Mouse (Mus musculus) liver, adult 2 months (tissue): Measurements from ENCODE around the gene Tspyl1. TPM values are rescaled to one million over a fixed set of nuclear protein-coding genes. Genes with fewer than 3 reads are reported as not detected.

Experiments
- DNase-seq: peaks from one replicate; pipeline ENCODE4 v3.0.0-alpha.2; 2011; ENCODE audit warnings: low read depth, low spot score; ENCODE audit errors: extremely low read depth
- H3K27ac ChIP-seq: fragments of 200-500 bp; replicated peaks from 2 replicates; pipeline ENCODE4 v1.5.1; 2012; ENCODE audit warnings: low read depth, mild to moderate bottlenecking, control low read depth, inconsistent platforms, low read length; ENCODE audit not compliant: insufficient read depth
- H3K27me3 ChIP-seq: fragments of 200-500 bp; 2 replicates; pipeline ENCODE4 v1.6.1; 2012; ENCODE audit warnings: mild to moderate bottlenecking, moderate library complexity, low read length, inconsistent platforms; ENCODE audit not compliant: control insufficient read depth, insufficient read depth
- H3K36me3 ChIP-seq: fragments of 200-500 bp; 2 replicates; pipeline ENCODE4 v1.6.1; 2012; ENCODE audit warnings: low read length, inconsistent platforms; ENCODE audit not compliant: control insufficient read depth, insufficient read depth
- H3K4me1 ChIP-seq: fragments of 200-500 bp; 2 replicates; pipeline ENCODE4 v1.6.1; 2011; ENCODE audit warnings: low read length; ENCODE audit not compliant: control insufficient read depth, insufficient read depth
- H3K4me3 ChIP-seq: fragments of 200-500 bp; 2 replicates; pipeline ENCODE4 v1.5.1; 2011; ENCODE audit warnings: low read depth, mild to moderate bottlenecking, control low read depth, low read length, moderate library complexity; ENCODE audit not compliant: insufficient read depth
- H3K79me2 ChIP-seq: fragments of 200-500 bp; 2 replicates; pipeline ENCODE4 v1.6.1; 2012; ENCODE audit warnings: inconsistent platforms, mild to moderate bottlenecking, low read length, moderate library complexity; ENCODE audit not compliant: control insufficient read depth, insufficient read depth
- H3K9ac ChIP-seq: fragments of 200-500 bp; 2 replicates; pipeline ENCODE4 v1.6.1; 2012; ENCODE audit warnings: low read depth, mild to moderate bottlenecking, control low read depth, inconsistent platforms, low read length
- CTCF ChIP-seq: fragments of 200-500 bp; IDR thresholded peaks from 2 replicates; pipeline ENCODE4 v1.5.1; 2011; ENCODE audit warnings: low read depth, low read length, control low read depth
- POLR2A ChIP-seq: fragments of 200-500 bp; IDR thresholded peaks from 2 replicates; pipeline ENCODE4 v1.6.1; 2011; ENCODE audit warnings: low read length, control low read depth; ENCODE audit not compliant: insufficient read depth; ENCODE audit errors: extremely low read depth
- WGBS: fragments of 180-500 bp; shearing (Covaris S2); methylation state at CpG from one replicate; pipeline ENCODE4 v1.1.7; 2018; 5-methylcytosine and 5-hydroxymethylcytosine counted together
- polyA plus RNA-seq: library from polyadenylated mRNA; depleted of rRNA; stranded (reverse); fragments of >200 nt; gene quantifications from 2 replicates; pipeline ENCODE4 v1.2.3, GENCODE M21; 2012; rRNA removed
- total RNA-seq: library from RNA; depleted of rRNA; stranded (reverse); fragments of >200 nt; gene quantifications from 2 replicates; pipeline ENCODE4 v1.2.3, GENCODE M21; 2014; rRNA removed

Tspyl1 gene
- total and polyA plus RNA-seq, 2 experiments: 12.9 to 13.1 TPM

DNA sequence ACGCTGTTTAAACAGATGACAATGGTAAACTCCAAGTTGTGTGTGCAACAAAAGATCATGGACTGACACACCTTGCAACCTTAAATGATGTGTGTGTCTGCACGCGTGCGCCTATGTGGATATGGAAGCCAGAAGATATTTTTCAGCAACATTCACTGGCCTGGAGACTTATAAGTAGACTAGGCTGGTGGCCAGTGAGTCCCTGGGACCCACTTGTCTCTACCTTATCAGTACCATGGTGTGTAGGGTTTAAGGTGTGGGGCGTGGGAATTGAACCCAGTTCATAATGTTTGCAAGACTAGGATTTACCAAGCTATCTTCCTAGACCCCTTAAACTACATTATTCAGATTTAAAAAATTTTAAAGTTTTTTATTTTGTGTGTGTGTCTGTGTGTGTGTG, 45.2 kb downstream of the Tspyl1 start:
- WGBS: 61% methylated on average over 5 of the region's 5 CpGs
- no peaks in the 10 kb centered on the region for H3K27me3 ChIP-seq
- H3K27ac ChIP-seq: no peak overlapping the region
- DNase-seq: no peak
- no peak overlapping the region for H3K9ac ChIP-seq
- no peak overlapping the region for H3K4me3 ChIP-seq
- peaks cover 12% of the 10 kb centered on the region for H3K36me3 ChIP-seq
- no peaks in the 10 kb centered on the region for H3K79me2 ChIP-seq
- no peaks in the 10 kb centered on the region for H3K4me1 ChIP-seq
- TF ChIP-seq CTCF (no peak), POLR2A (no peak)

DNA sequence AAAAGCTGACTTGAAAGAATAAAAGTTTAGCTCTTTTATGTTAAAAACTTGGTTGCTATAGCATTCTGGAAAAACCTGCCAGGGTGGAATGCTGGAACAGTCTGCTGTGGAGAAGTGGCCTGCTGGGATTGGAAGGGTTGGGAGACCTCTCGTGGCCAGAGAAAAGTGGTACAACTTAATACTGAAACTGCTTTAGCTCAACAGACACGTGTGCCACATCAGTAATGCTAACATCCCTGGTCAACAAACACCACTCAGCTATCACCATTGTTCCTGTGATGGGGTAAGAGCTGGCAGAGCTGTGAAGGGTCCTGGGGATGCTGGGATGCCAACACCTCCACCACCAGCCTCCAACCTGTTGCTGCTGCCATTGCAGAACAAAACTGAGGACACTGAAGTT, 46.3 kb downstream of the Tspyl1 start:
- DNase-seq: peak; percentile 27
- WGBS: 9% methylated on average over 2 of the region's 2 CpGs

More for the DNA sequence above, 46.3 kb downstream of the Tspyl1 start:
- TF ChIP-seq POLR2A (no peak), CTCF (peak; percentile 67)
- Histone ChIP-seq H3K36me3 (peaks cover 6% of the 10 kb centered on the region; the same call in 1 of the 2 replicates), H3K27me3 (no peaks in the 10 kb centered on the region), H3K4me1 (no peaks in the 10 kb centered on the region), H3K27ac (no peak overlapping the region), H3K9ac (no peak overlapping the region), H3K4me3 (no peak overlapping the region), H3K79me2 (no peaks in the 10 kb centered on the region)

Other genes with a start within 250 kb of the Tspyl1 start
- not detected in 2 replicates for gene Trappc3l, start 244.6 kb upstream of the Tspyl1 start, total RNA-seq
- not detected in 2 replicates for gene Trappc3l, start 244.6 kb upstream of the Tspyl1 start, polyA plus RNA-seq
- gene Calhm4, start 237.9 kb upstream of the Tspyl1 start, total RNA-seq: not detected in 2 replicates
- gene Calhm4, start 237.9 kb upstream of the Tspyl1 start, polyA plus RNA-seq: not detected in 2 replicates
- gene Calhm5, start 185.7 kb upstream of the Tspyl1 start, total RNA-seq: 0.13 and 0.18 TPM in 2 replicates
- gene Calhm5, start 185.7 kb upstream of the Tspyl1 start, polyA plus RNA-seq: 0.01 and 0.04 TPM in 2 replicates
- 2.6 and 5.3 TPM in 2 replicates for gene Calhm6, start 154.2 kb upstream of the Tspyl1 start, total RNA-seq
- 1.8 and 3.9 TPM in 2 replicates for gene Calhm6, start 154.2 kb upstream of the Tspyl1 start, polyA plus RNA-seq
- 12.5 and 15.2 TPM in 2 replicates for gene Dse, start 74.5 kb upstream of the Tspyl1 start, total RNA-seq
- 1.9 and 4.4 TPM in 2 replicates for gene Dse, start 74.5 kb upstream of the Tspyl1 start, polyA plus RNA-seq
- 2.8 and 3.2 TPM in 2 replicates for gene Tspyl4, start 15.3 kb downstream of the Tspyl1 start, total RNA-seq
- 1.7 and 4.6 TPM in 2 replicates for gene Tspyl4, start 15.3 kb downstream of the Tspyl1 start, polyA plus RNA-seq
- gene Col10a1, start 107.8 kb downstream of the Tspyl1 start, total RNA-seq: not detected in 2 replicates
- not detected in 2 replicates for gene Col10a1, start 107.8 kb downstream of the Tspyl1 start, polyA plus RNA-seq
- 15.2 and 18.7 TPM in 2 replicates for gene Nt5dc1, start 136.4 kb downstream of the Tspyl1 start, total RNA-seq
- 6.9 and 7.3 TPM in 2 replicates for gene Nt5dc1, start 136.4 kb downstream of the Tspyl1 start, polyA plus RNA-seq
- gene Frk, start 201.2 kb downstream of the Tspyl1 start, total RNA-seq: 4.2 and 5.2 TPM in 2 replicates
- 0.92 and 1.2 TPM in 2 replicates for gene Frk, start 201.2 kb downstream of the Tspyl1 start, polyA plus RNA-seq